Mouse (Mus musculus): ENCODE data around the gene Dock9.

- TF ChIP-seq CTCF (IDR thresholded peaks at IDR 0.05; ENCODE audit: control insufficient read depth, insufficient read depth, low read length) (no peak), POLR2A (IDR thresholded peaks at IDR 0.05; ENCODE audit: borderline replicate concordance, control insufficient read depth, low read depth, low read length) (no peak)
These were observed 292.7 kb downstream of the Dock9 start, which contains the start of gene Slc15a1 for GRCm38 (mm10) chr14:121504781-121505484.
